Mouse (Mus musculus): Measurements from ENCODE around the gene Myadm.

DNA sequence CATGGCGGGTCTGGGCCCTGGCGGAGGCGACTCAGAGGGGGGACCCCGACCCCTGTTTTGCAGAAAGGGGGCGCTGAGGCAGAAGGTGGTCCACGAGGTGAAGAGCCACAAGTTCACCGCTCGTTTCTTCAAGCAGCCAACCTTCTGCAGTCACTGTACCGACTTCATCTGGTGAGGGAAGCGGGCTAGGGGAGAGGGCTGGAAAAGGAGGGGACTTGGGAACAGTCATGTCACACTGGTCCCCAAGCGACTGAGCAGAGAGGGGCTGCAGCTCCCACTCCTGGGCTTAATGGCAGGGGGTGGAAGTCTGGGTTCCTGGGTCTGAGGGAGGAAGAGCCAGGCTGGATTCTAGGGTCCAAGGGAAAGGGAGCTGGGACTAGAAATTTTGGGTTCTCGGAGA, 14.9 kb downstream of the Myadm start:
- TF ChIP-seq POLR2A (IDR thresholded peaks at IDR 0.05; ENCODE audit: borderline replicate concordance, extremely low read depth, insufficient read depth, insufficient read length, poor library complexity, severe bottlenecking) (no peak), CTCF (IDR thresholded peaks at IDR 0.05; ENCODE audit: borderline replicate concordance, extremely low read depth, insufficient read depth, insufficient read length) (no peak)
